Mouse (Mus musculus): ENCODE measurements at regions not wholly inside any gene's neighbourhood (a gene's known extent, or its start where the extent isn't known, plus 50 kb on each side); places are given as distances from the start of the nearest gene placed in this dataset.

GRCm38 (mm10) chr15:36422781-36423180 is 584.8 kb downstream of the Zfp706 start:
- TF ChIP-seq MAFK (IDR thresholded peaks at IDR 0.05; ENCODE audit: insufficient read depth, low read depth, low read length) = no peak
- TF ChIP-seq HCFC1 (IDR thresholded peaks at IDR 0.05; ENCODE audit: borderline replicate concordance, insufficient read depth, low read length) = no peak
